Mouse (Mus musculus) liver, adult 2 months (tissue): ENCODE data around the gene Akr1b7.
"Not testable (repeated sequence)": the region's sequence is repeated elsewhere in the genome, so short reads cannot be mapped to it uniquely, and the experiment has no call there.

Experiments
- CTCF ChIP-seq: fragments of 200-500 bp; IDR thresholded peaks from 2 replicates; pipeline ENCODE4 v1.5.1; 2011; ENCODE audit warnings: low read depth, low read length, control low read depth
- POLR2A ChIP-seq: fragments of 200-500 bp; IDR thresholded peaks from 2 replicates; pipeline ENCODE4 v1.6.1; 2011; ENCODE audit warnings: low read length, control low read depth; ENCODE audit not compliant: insufficient read depth; ENCODE audit errors: extremely low read depth

DNA sequence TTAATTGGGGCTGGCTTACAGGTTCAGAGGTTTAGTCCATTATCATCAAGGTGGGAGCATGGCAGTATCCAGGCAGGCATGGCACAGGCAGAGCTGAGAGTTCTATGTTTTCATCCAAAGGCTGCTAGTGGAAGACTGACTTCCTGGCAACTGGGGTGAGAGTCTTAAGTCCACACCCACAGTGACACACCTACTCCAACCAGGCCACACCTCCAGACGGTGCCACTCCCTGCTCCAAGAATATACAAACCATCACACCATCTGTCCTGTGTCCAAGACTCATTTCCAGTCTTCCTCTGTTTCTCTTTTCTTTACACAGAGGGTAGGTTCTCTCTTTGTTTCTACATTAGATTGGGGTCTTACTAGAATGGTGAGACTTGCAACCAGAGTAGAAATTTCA lies 1.3 kb downstream of the Akr1b7 start:
- TF ChIP-seq CTCF, POLR2A: not testable (repeated sequence)
